ENCODE assay signal across 9 mouse cellular contexts in genomic region chr3:109062989-109063388, GRCm38 (mm10). TPM values are rescaled to one million over a fixed set of nuclear protein-coding genes. Genes with fewer than 3 reads are reported as not detected.
DNase-seq lines count a peak whose midpoint lies in the region; ATAC-seq and TF ChIP-seq lines count a peak whose summit lies in the region.
"Had no signal": no experiment of that assay in that cellular context is flagged by ENCODE, and none has a peak within 500 bp of the region (broad histone marks: within the 10 kb centered on the region; RNA-seq: fewer than 3 reads in every experiment).

No protein-coding gene starts in this region.

- H3K4me2 ChIP-seq in embryonic facial prominence, embryonic 11.5 days (ENCODE audit: low read depth, low read length), result no peak overlapping the region
- H3K4me2 ChIP-seq in liver, postnatal 0 days (ENCODE audit: low read depth, low read length), result no peak overlapping the region
- H3K4me2 ChIP-seq in liver, embryonic 11.5 days, result no peak overlapping the region
- no peak overlapping the region for H3K4me2 ChIP-seq in lung, embryonic 14.5 days

- no peak for ATAC-seq in embryonic facial prominence, embryonic 11.5 days (replicated peaks; ENCODE audit: insufficient number of reproducible peaks, low FRiP score, low TSS enrichment, low read depth)
- ATAC-seq in liver, postnatal 0 days, result no peak
- ATAC-seq in liver, embryonic 11.5 days (replicated peaks; ENCODE audit: low FRiP score), result no peak
- no peak for ATAC-seq in lung, embryonic 14.5 days (ENCODE audit: insufficient read depth)

- no peaks in the 10 kb centered on the region for H3K9me3 ChIP-seq in embryonic facial prominence, embryonic 11.5 days (replicated peaks; ENCODE audit: control insufficient read depth, low read length)
- no peaks in the 10 kb centered on the region for H3K9me3 ChIP-seq in embryonic facial prominence, embryonic 10.5 days
- no peaks in the 10 kb centered on the region for H3K9me3 ChIP-seq in liver, postnatal 0 days (ENCODE audit: low read length)
- H3K9me3 ChIP-seq in liver, embryonic 11.5 days (ENCODE audit: control insufficient read depth, low read length), result no peaks in the 10 kb centered on the region
- H3K9me3 ChIP-seq in lung, embryonic 14.5 days (ENCODE audit: low read depth, low read length), result no peaks in the 10 kb centered on the region

- TF ChIP-seq CTCF in liver, postnatal 0 days (IDR thresholded peaks at IDR 0.05; ENCODE audit: low read depth), result peak; percentile 80
- TF ChIP-seq CTCF in lung, embryonic 14.5 days (IDR thresholded peaks at IDR 0.05; ENCODE audit: low read depth), result peak; percentile 80

- H3K27ac ChIP-seq in embryonic facial prominence, embryonic 11.5 days (replicated peaks; ENCODE audit: low read depth, low read length), result no peak overlapping the region
- H3K27ac ChIP-seq in embryonic facial prominence, embryonic 10.5 days (replicated peaks), result no peak overlapping the region
- H3K27ac ChIP-seq in liver, postnatal 0 days (ENCODE audit: low read depth), result no peak overlapping the region
- H3K27ac ChIP-seq in liver, embryonic 11.5 days (ENCODE audit: low read depth, low read length), result no peak overlapping the region
- no peak overlapping the region for H3K27ac ChIP-seq in lung, embryonic 14.5 days (ENCODE audit: low read depth)

- no peak overlapping the region for H3K9ac ChIP-seq in embryonic facial prominence, embryonic 11.5 days (replicated peaks; ENCODE audit: low read length)
- H3K9ac ChIP-seq in liver, postnatal 0 days (replicated peaks), result no peak overlapping the region
- H3K9ac ChIP-seq in liver, embryonic 11.5 days (ENCODE audit: low read depth, low read length), result no peak overlapping the region
- H3K9ac ChIP-seq in lung, embryonic 14.5 days, result no peak overlapping the region

- H3K36me3 ChIP-seq in embryonic facial prominence, embryonic 11.5 days (replicated peaks; ENCODE audit: control insufficient read depth, insufficient read depth, low read depth, low read length), result no peaks in the 10 kb centered on the region
- H3K36me3 ChIP-seq in embryonic facial prominence, embryonic 10.5 days (replicated peaks), result no peaks in the 10 kb centered on the region
- H3K36me3 ChIP-seq in liver, postnatal 0 days (replicated peaks; ENCODE audit: insufficient read depth, low read length), result no peaks in the 10 kb centered on the region
- no peaks in the 10 kb centered on the region for H3K36me3 ChIP-seq in liver, embryonic 11.5 days (ENCODE audit: control insufficient read depth, insufficient read depth, low read length)
- H3K36me3 ChIP-seq in lung, embryonic 14.5 days (ENCODE audit: insufficient read depth), result no peaks in the 10 kb centered on the region
- no peaks in the 10 kb centered on the region for H3K36me3 ChIP-seq in splenic B cell, adult 2 months (ENCODE audit: control insufficient read depth, insufficient read depth, low read length, poor library complexity, severe bottlenecking)

- no peak for TF ChIP-seq EP300 in liver, postnatal 0 days (IDR thresholded peaks at IDR 0.05; ENCODE audit: low read depth)

- peak; percentile 76 for DNase-seq in embryonic facial prominence, embryonic 11.5 days (ENCODE audit: low spot score)
- no peak for DNase-seq in embryonic facial prominence, embryonic 10.5 days (ENCODE audit: low spot score)
- no peak for DNase-seq in liver, postnatal 0 days
- no peak for DNase-seq in liver, embryonic 11.5 days (ENCODE audit: low spot score)
- DNase-seq in adipocyte (ENCODE audit: low spot score), result peak; percentile 78
- DNase-seq in embryo, embryonic 9.5 days (ENCODE audit: extremely low spot score), result peak; percentile 27
- peak; percentile 89 for DNase-seq in lung, embryonic 14.5 days
- peak; percentile 83 for DNase-seq in splenic B cell, adult 2 months (ENCODE audit: low read depth, low spot score)

- no peaks in the 10 kb centered on the region for H3K4me1 ChIP-seq in embryonic facial prominence, embryonic 11.5 days (ENCODE audit: control insufficient read depth, insufficient read depth, low read length)
- no peaks in the 10 kb centered on the region for H3K4me1 ChIP-seq in embryonic facial prominence, embryonic 10.5 days
- H3K4me1 ChIP-seq in liver, postnatal 0 days (ENCODE audit: insufficient read depth), result no peaks in the 10 kb centered on the region
- no peaks in the 10 kb centered on the region for H3K4me1 ChIP-seq in liver, embryonic 11.5 days (replicated peaks; ENCODE audit: control insufficient read depth, insufficient read depth, low read length)
- H3K4me1 ChIP-seq in lung, embryonic 14.5 days (ENCODE audit: insufficient read depth), result no peaks in the 10 kb centered on the region

- no peak overlapping the region for H3K4me3 ChIP-seq in embryonic facial prominence, embryonic 11.5 days (ENCODE audit: low read depth, low read length)
- H3K4me3 ChIP-seq in embryonic facial prominence, embryonic 10.5 days, result no peak overlapping the region
- H3K4me3 ChIP-seq in liver, postnatal 0 days (ENCODE audit: low read depth, low read length), result no peak overlapping the region
- H3K4me3 ChIP-seq in liver, embryonic 11.5 days (ENCODE audit: low read depth, low read length), result no peak overlapping the region
- H3K4me3 ChIP-seq in lung, embryonic 14.5 days (ENCODE audit: low read depth, low read length), result no peak overlapping the region
- H3K4me3 ChIP-seq: myocyte had no signal

- 3% methylated on average over 6 of the region's 6 CpGs for WGBS in embryonic facial prominence, embryonic 11.5 days
- 2% methylated on average over 6 of the region's 6 CpGs for WGBS in embryonic facial prominence, embryonic 10.5 days
- 2% methylated on average over 6 of the region's 6 CpGs for WGBS in liver, postnatal 0 days (ENCODE audit: insufficient replicate concordance)
- WGBS in liver, embryonic 11.5 days, result under 1% methylated on average over 6 of the region's 6 CpGs
- WGBS in lung, embryonic 14.5 days, result 2% methylated on average over 6 of the region's 6 CpGs

- H3K27me3 ChIP-seq in embryonic facial prominence, embryonic 11.5 days (ENCODE audit: control insufficient read depth, insufficient read depth, low read length), result no peaks in the 10 kb centered on the region
- H3K27me3 ChIP-seq in embryonic facial prominence, embryonic 10.5 days (replicated peaks; ENCODE audit: low read depth, poor library complexity, severe bottlenecking), result no peaks in the 10 kb centered on the region
- no peaks in the 10 kb centered on the region for H3K27me3 ChIP-seq in liver, postnatal 0 days (ENCODE audit: insufficient read depth, low read length)
- H3K27me3 ChIP-seq in liver, embryonic 11.5 days (replicated peaks; ENCODE audit: control insufficient read depth, insufficient read depth, low read length), result no peaks in the 10 kb centered on the region
- no peaks in the 10 kb centered on the region for H3K27me3 ChIP-seq in lung, embryonic 14.5 days (ENCODE audit: insufficient read depth, low read length)
- no peaks in the 10 kb centered on the region for H3K27me3 ChIP-seq in splenic B cell, adult 2 months (ENCODE audit: control insufficient read depth, insufficient read depth, low read length, poor library complexity, severe bottlenecking)

RNA-seq across cellular contexts. Expression of gene Slc25a54, which starts 17.3 kb away (rescaled TPM):
- polyA plus RNA-seq in embryonic facial prominence, embryonic 11.5 days (2014; fragmentation: Nextera tagmentation; extraction: Ambion mirVana), result not detected in 2 replicates
- polyA plus RNA-seq in embryonic facial prominence, embryonic 10.5 days (2016; fragmentation: Nextera tagmentation; extraction: Ambion mirVana), result not detected in 2 replicates
- polyA plus RNA-seq in liver, postnatal 0 days (2015; fragmentation: Nextera tagmentation; extraction: Ambion mirVana), result not detected in 2 replicates
- polyA plus RNA-seq in liver, embryonic 11.5 days (2014; fragmentation: Nextera tagmentation; extraction: Ambion mirVana), result not detected in 2 replicates
- polyA plus RNA-seq in lung, embryonic 14.5 days (2014; fragmentation: Nextera tagmentation; extraction: Ambion mirVana), result not detected in 2 replicates

RNA-seq across cellular contexts. Expression of gene Fam102b, which starts 35.6 kb away (rescaled TPM):
- 9.9 and 12.2 TPM in 2 replicates for polyA plus RNA-seq in embryonic facial prominence, embryonic 11.5 days (2014; fragmentation: Nextera tagmentation; extraction: Ambion mirVana)
- polyA plus RNA-seq in embryonic facial prominence, embryonic 10.5 days (2016; fragmentation: Nextera tagmentation; extraction: Ambion mirVana), result 4.6 and 5.7 TPM in 2 replicates
- 1.9 and 2.2 TPM in 2 replicates for polyA plus RNA-seq in liver, postnatal 0 days (2015; fragmentation: Nextera tagmentation; extraction: Ambion mirVana)
- polyA plus RNA-seq in liver, embryonic 11.5 days (2014; fragmentation: Nextera tagmentation; extraction: Ambion mirVana), result 6.2 and 6.6 TPM in 2 replicates
- 16.6 and 18.0 TPM in 2 replicates for polyA plus RNA-seq in lung, embryonic 14.5 days (2014; fragmentation: Nextera tagmentation; extraction: Ambion mirVana)

RNA-seq across cellular contexts. Expression of gene Slc25a24, which starts 60.0 kb away (rescaled TPM):
- 51.9 and 52.6 TPM in 2 replicates for polyA plus RNA-seq in embryonic facial prominence, embryonic 11.5 days (2014; fragmentation: Nextera tagmentation; extraction: Ambion mirVana)
- polyA plus RNA-seq in embryonic facial prominence, embryonic 10.5 days (2016; fragmentation: Nextera tagmentation; extraction: Ambion mirVana), result 31.3 and 35.6 TPM in 2 replicates
- 4.0 and 5.7 TPM in 2 replicates for polyA plus RNA-seq in liver, postnatal 0 days (2015; fragmentation: Nextera tagmentation; extraction: Ambion mirVana)
- polyA plus RNA-seq in liver, embryonic 11.5 days (2014; fragmentation: Nextera tagmentation; extraction: Ambion mirVana), result 16.2 and 19.9 TPM in 2 replicates
- 34.7 and 35.8 TPM in 2 replicates for polyA plus RNA-seq in lung, embryonic 14.5 days (2014; fragmentation: Nextera tagmentation; extraction: Ambion mirVana)

Comparison
In these comparisons a context has a peak if more than half of its experiments do, and no peak if none do; other contexts are left out.
1. DNase-seq: peak in embryonic facial prominence, embryonic 11.5 days (single experiment), adipocyte (single experiment), embryo, embryonic 9.5 days (single experiment), lung, embryonic 14.5 days (single experiment) and splenic B cell, adult 2 months (single experiment); none in embryonic facial prominence, embryonic 10.5 days (single experiment), liver, postnatal 0 days (single experiment) and liver, embryonic 11.5 days (single experiment).